Mouse (Mus musculus) frontal cortex, postnatal 36 days (tissue): ENCODE data around the gene Fam151a.
"Not testable (repeated sequence)": the region's sequence is repeated elsewhere in the genome, so short reads cannot be mapped to it uniquely, and the experiment has no call there.

ENCODE experiments used
- DNase-seq, 2 experiments: peaks; one replicate each; pipeline ENCODE4 v3.0.0; 2022; ENCODE audit warnings: low spot score in 2 of 2

The Fam151a gene

DNA sequence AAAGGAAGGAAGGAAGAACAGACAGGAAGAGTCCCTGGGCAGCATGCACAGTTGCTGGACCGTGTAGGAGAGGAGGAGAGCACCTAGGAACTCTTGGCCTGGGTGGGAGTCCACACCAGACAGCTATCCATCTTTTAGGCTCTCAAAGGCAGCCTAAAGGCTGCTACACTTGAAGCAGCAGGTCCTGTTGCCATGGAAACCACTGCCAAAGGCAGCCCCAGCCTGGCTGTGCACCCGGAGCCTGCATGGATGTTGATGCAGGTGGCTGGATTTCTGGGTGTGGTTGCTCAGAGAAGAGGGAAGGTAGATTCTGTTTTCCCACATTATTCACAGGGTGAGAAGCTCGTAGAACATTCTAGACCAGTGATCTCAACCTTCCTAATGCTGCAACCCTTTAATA lies 43.3 kb downstream of the Fam151a start:
- peak; percentile 50 to 78 for DNase-seq

DNA sequence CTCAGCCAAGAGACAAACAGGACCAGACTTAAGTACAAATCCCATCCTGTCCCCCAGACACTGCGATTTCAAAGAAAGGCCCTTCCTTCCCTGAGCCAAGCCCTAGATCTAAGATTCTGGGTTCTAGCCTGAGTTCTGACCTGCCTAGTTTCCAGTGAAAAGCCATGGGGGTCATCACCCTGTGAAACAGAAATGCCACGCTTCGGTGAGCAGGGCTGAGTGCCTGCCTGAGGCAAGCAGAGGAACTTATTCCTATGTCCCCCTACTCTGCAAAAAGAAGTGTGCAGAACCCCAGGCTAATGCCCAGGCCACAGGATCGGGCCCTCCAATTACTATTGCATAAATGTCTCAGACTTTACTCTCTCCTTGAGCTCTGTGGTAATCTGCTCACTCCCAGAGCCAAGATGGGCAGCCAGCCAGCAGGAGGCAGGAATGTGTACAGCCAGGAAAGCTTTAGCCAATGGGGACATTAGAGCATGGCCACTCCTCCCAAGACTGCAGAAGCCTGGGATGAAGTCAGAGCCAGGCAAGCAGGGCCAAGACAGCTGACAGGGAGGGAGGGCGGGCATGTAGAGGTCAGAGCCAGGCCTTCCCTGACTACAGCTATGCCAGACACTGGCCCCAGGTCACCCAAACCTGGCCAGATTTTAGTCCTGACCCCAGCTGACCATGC lies 44.6 kb downstream of the Fam151a start:
- DNase-seq: peak; percentile 80 to 87

DNA sequence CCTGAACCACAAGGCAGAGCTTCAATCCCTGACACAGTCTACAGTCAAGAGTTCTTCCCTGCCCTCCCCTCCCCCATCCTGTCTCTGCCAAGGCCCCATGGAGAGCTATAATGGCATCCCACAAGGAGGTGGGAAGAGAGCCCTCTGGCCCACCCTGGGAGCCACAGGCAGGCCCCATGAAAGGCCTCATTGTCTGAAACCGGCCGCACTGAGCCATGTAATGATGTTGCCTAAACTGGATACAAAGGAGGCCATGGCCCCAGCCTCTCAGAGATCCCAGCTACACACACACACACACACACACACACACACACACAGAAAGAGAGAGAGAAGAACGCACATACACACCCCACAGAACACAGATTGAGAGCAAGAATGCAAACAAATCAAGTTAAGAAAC lies 46.4 kb downstream of the Fam151a start:
- DNase-seq: no peak

DNA sequence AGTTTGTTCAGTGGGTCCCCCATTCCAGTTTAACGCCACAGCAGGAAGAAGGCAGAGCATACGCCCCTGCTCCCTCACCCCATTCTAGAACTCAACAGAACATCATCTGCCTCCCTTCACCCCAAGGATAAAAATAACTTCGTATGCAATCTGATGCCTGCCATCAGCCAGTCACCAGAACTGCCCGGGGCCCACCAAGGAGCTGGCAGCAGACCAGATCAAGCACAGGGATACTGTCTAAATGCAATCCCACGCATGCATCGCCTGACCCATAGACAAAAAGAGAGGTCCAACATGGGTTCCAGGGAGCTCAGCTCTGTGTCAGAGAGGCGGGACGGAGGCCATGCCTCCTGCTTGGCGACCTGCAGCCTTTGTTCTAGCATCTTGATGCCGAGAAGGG lies 49.4 kb downstream of the Fam151a start:
- DNase-seq: no peak

DNA sequence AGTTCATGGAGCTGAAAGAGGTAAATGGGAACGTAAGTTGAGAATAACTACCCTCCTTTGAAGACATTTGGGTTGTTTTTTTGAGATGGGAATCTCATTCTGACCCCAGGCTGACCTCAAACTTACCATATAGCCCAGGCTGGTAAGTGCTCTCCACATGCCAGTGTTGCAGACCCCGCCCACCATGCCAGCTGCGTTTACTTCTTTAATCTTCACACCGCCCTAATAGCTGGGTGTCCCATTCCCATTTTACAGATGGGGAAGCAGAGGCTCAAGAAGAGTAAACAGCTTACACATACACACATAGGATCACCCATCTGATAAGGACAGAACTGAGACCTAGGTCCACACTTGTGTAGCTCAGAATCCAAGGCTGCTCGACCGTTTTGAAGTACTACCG lies 51.1 kb downstream of the Fam151a start:
- DNase-seq: no peak

DNA sequence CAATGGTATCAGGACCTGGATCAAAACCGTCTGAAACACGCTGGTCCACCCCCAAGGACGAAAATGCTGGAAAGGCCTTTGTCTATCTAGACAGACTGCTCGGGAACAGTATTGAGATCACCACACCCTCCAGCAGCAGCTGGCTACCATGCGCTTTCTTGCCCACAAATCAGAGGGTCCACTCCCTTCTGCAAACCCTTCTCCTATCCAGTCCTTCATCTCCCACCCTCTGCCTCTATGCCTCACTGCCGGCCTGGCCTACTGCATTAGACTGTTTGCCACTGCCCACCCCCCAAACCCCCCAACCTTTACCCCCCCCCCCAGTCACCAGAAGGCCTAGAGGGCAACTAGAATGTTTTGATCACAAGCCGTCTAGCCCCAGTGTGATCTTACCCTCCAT lies 51.7 kb downstream of the Fam151a start:
- no peak for DNase-seq

DNA sequence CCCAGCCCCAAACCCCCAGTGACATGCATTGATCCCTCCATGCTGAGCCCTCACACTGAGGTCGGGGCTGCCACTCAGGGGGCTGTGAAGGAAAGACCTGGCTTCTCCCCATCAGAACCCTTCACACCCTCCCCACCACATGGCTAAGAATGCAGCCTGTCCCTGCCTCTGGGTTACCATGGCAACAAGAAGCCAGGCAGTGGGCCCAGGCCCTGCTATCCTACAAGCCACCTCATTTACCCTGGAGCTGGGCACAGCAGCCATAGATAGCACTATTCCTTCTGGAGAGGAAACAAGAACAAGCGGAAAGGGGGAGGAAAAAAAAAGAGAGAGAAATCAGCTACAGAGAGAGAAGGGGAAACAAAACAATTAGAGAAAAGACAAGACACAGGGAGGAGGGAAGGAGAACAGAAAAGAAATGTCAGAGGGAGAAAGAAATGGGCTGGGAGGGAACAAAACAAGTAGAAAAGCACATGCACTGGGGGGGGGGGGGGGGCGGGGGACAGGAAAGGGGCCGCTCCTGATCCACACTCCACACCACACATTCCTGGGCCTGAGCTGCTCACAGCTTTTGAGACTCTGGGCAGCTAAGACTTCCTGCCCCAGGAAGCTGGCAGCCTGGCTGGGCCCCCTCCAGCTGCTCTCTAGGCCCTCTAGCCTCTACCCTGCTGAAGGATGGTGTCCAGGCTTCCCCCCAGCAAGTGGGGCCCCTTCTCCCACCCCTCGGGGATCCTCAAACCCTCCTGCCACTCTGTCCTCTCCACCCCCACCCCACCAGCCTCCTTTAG lies 52.3 kb downstream of the Fam151a start:
- DNase-seq: peak; percentile 77 to 81

DNA sequence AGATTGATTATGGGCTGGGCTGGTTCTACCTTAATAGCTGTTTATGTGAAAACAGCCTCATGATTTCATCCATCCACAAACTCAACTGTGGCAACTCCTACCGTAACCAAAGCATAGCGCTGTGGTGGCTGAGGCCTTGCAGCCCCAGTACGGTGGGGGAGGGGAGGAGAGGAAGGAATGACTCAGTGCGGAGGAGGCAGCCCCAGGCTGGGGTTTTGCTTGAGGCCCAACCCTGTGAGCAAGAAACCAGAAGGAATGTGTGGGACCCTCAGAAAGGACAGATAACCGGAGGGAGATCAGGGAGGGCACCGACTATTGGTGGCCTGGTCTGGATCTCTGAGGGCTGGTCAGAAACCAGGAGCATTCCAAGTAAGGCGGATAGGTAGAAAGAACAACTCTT lies 54.1 kb downstream of the Fam151a start:
- peak in 1 of 2 experiments; percentile 59 for DNase-seq

DNA sequence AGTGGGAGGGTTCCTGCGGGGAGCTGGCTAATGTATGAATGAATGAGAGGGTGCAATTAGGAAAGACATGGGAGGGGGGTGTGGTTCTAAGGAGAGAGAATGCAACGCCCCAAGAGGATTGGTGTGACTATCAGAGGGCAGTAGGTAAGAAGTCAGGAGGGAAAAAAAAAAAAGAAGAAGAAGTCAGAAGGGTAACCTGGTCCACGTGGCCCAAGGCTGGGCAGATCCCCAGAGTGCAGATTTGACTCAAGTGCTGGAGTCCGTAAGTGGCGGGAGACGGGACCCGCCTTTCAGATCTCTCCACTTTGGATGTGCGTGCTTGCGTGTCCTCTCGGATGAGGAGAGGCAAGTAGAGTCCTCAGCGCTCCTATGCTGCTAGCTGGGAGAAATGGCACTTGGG lies 54.9 kb downstream of the Fam151a start:
- no peak for DNase-seq

DNA sequence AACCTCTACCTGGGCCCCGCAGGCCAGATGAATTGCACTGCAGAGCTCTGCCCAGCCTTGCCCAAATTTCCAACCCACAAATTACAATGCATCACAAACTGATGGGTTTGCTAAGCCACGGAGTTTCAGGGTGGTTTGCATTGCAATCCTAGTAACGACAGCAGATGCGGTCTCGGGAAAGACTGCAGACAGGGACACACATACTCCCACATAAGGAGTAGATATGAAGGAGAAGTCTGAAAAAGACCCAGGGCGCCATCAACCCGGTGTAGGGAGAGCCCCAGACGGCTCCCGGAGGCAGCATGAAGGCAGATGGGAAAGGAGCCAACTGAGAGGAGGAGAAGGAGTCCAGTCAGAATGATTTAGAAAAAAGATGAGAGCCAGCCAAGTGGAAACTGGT lies 56.0 kb downstream of the Fam151a start:
- DNase-seq: peak; percentile 45 to 68

DNA sequence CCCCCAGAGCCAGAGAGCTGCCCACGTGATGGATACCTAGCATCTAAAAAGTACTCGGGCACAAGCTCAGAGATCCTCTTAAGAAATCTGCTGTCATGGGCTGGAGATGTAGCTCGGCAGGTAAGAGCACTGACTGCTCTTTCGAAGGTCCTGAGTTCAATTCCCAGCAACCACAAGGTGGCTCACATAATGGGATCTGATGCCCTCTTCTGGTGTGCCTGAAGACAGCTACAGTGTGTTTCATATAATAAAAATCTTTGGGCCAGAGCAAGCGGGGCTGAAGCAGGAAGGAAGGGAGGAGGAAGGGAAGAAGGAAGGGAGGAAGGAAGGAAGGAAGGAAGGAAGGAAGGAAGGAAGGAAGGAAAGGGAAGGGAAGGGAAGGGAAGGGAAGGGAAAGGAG lies 56.5 kb downstream of the Fam151a start:
- not testable (repeated sequence) for DNase-seq

DNA sequence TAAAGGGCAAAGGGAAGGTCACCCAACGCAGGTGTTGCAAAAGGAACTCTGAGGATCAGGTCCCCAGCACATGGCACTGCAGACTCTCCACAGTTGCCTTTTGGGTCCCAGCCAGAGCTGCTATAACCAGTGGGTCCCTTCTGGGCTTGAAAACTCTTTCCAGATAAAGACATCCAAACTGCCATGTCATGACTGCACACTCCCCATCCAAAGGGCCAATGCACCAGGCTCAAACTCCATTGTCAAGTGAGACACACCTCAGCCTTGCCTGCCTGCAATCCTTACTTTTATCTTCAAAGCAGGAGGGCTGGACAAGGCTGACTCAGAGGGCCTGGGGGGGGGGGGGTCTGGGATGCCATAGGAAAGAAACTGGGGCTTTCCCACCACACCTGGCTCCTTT lies 57.2 kb downstream of the Fam151a start:
- no peak for DNase-seq

DNA sequence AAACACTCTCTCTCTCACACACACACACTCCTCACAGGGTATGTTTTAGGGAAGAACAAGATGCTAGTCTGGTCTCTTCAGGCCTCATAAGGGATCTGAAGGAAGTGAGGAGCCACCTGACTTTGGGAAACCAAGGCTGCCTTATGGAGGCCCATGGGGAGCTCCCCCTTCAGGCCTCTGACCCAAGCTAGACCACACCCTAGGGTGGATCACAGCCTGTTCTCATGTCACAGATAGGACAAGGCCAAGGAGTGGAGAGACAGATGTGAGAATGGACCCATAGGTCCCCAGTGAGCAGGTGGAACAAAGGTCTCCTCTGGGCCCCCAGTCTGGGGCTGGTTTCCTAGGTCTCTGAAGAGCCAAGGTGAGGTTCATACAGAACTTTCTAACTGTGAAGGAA lies 58.6 kb downstream of the Fam151a start:
- DNase-seq: no peak

DNA sequence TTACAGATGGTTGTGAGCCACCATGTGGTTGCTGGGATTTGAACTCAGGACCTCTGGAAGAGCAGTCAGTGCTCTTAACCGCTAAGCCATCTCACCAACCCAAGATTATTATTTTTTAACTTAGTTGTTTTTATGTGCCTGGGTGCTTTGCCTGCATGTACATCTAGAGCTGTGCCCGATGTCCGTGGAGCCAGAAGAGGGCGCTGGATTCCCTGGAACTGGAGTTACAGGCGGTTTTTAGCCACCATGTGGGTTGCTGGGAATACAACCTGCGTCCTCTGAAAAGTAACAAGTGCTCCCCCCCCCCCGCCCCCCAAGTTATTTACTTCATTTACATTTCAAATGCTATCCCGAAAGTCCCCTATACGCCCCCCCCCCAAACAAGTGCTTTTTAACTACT lies 60.1 kb downstream of the Fam151a start:
- DNase-seq: not testable (repeated sequence)

DNA sequence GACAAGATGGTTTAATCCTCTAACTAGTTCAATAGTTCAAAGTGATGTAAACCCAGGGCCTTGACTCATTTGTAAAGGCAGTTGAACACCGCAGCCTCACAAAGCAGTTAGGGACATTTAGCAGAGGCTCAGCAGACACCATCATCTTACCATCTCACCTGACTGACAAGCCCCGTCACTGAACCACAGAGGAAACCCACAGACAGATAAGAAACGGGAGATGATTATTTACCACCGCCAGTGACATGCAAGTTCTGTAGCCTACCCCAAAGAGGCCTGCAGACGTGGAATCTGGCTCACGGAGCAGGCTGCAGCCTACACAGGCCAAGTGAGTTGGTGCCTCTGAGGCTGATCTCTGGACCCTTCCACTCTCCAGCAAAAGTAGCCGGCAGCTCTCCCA lies 60.6 kb downstream of the Fam151a start:
- no peak for DNase-seq

DNA sequence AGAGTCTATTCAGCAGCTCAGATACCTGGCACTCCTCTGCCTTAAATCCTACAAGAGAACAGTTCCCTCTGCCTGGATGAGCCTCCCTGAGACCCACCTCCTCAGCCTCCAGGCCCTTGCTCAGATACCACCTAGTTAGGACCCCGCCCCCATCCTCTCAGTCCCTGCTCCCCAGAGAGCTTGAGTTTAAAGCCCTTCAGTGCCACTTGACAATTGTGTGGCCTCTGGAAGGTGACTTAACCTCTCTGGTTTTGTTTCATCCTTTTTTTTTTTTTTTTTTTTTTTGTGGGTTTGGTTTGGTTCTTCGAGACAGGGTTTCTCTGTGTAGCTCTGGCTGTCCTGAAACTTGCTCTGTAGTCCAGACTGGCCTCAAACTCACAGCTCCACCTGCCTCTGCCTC lies 61.6 kb downstream of the Fam151a start:
- no peak for DNase-seq
